Comparison of ENCODE assay signal across 8 mouse cellular contexts in the genomic region with DNA sequence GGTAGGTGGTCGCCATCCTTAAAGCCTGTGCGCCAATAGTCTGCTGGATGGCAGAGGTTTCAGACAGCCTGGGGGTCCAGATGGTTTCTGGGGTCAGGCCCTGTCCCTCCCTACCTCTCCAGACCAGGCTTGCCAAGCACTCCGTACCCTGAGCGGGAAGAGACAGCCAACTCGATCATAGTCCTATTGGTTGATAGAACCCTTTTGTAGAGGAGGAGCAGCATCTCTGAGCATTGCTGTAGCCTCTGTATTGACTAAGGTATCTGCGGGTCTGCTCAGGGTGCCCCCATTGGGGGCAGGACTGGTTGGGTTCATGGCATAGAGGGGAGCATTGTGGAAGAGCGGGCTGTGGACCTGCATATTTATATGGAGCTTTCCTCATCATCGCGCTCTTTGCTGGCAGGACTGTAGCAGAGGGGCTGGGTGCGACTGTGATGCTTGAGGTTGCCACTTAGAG. TPM values are rescaled to one million over a fixed set of nuclear protein-coding genes. Genes with fewer than 3 reads are reported as not detected.
DNase-seq lines count a peak whose midpoint lies in the region; ATAC-seq lines count a peak whose summit lies in the region.

No protein-coding gene starts in this region.

- peak overlapping the region; percentile 65 for H3K9ac ChIP-seq in neural tube, embryonic 11.5 days (ENCODE audit: low read length)
- peak overlapping the region; percentile 60 for H3K9ac ChIP-seq in limb, embryonic 12.5 days (replicated peaks)
- peak overlapping the region; percentile 42 for H3K9ac ChIP-seq in stomach, embryonic 14.5 days (replicated peaks; ENCODE audit: low read depth, low read length)

- peak overlapping the region; percentile 47 for H3K4me3 ChIP-seq in neural tube, embryonic 11.5 days (ENCODE audit: low read depth, low read length)
- H3K4me3 ChIP-seq in limb, embryonic 12.5 days (replicated peaks): peak overlapping the region; percentile 49
- H3K4me3 ChIP-seq in stomach, embryonic 14.5 days (ENCODE audit: low read depth, low read length): peak overlapping the region; percentile 47

- 0 out of 2 replicates have a peak, but pooled peaks cover 6% of the 10 kb centered on the region for H3K4me1 ChIP-seq in neural tube, embryonic 11.5 days (ENCODE audit: control insufficient read depth, insufficient read depth, low read length)
- no peaks in the 10 kb centered on the region; the same call in none of the 2 replicates for H3K4me1 ChIP-seq in limb, embryonic 12.5 days (replicated peaks)
- H3K4me1 ChIP-seq in stomach, embryonic 14.5 days (ENCODE audit: control insufficient read depth, insufficient read depth, low read length): 0 out of 2 replicates have a peak, but pooled peaks cover 6% of the 10 kb centered on the region

- H3K36me3 ChIP-seq in neural tube, embryonic 11.5 days (ENCODE audit: control insufficient read depth, insufficient read depth, low read length): no peaks in the 10 kb centered on the region
- peaks cover 24% of the 10 kb centered on the region; the same call in 1 of the 2 replicates for H3K36me3 ChIP-seq in limb, embryonic 12.5 days
- H3K36me3 ChIP-seq in stomach, embryonic 14.5 days (ENCODE audit: control insufficient read depth, insufficient read depth, low read length): no peaks in the 10 kb centered on the region; the same call in 1 of the 2 replicates

- DNase-seq in cerebellum, postnatal 10 days: peak; percentile 28 to 30
- no peak for DNase-seq in cerebellum, postnatal 4 days (ENCODE audit: low spot score in 2 of 2)
- DNase-seq in neural tube, embryonic 11.5 days (ENCODE audit: low spot score): no peak
- no peak for DNase-seq in neural tube, embryonic 10.5 days (ENCODE audit: extremely low spot score, low spot score)
- no peak for DNase-seq in spleen, postnatal 4 days (ENCODE audit: low spot score in 2 of 2)
- no peak for DNase-seq in kidney, postnatal 36 days

- WGBS in neural tube, embryonic 11.5 days: 24% methylated on average over 10 of the region's 10 CpGs
- WGBS in limb, embryonic 12.5 days: 24% methylated on average over 8 of the region's 10 CpGs
- 20% methylated on average over 10 of the region's 10 CpGs for WGBS in stomach, embryonic 14.5 days

- H3K9me3 ChIP-seq in neural tube, embryonic 11.5 days (ENCODE audit: control insufficient read depth, low read length): no peaks in the 10 kb centered on the region
- H3K9me3 ChIP-seq in limb, embryonic 12.5 days: no peaks in the 10 kb centered on the region
- H3K9me3 ChIP-seq in stomach, embryonic 14.5 days (ENCODE audit: control insufficient read depth, low read depth, low read length): no peaks in the 10 kb centered on the region

- H3K4me2 ChIP-seq in neural tube, embryonic 11.5 days (ENCODE audit: low read depth): peak overlapping the region; percentile 61
- H3K4me2 ChIP-seq in limb, embryonic 12.5 days: peak overlapping the region; percentile 66
- peak overlapping the region; percentile 63 for H3K4me2 ChIP-seq in stomach, embryonic 14.5 days (replicated peaks; ENCODE audit: low read depth, low read length)

- no peak overlapping the region for H3K27ac ChIP-seq in neural tube, embryonic 11.5 days (ENCODE audit: low read depth, low read length)
- H3K27ac ChIP-seq in limb, embryonic 12.5 days: 0 out of 2 replicates have a peak overlapping the region, but pooled peaks have one; percentile 80
- H3K27ac ChIP-seq in stomach, embryonic 14.5 days (ENCODE audit: low read length): no peak overlapping the region

- peak; percentile 33 for ATAC-seq in neural tube, embryonic 11.5 days (ENCODE audit: insufficient read depth, low FRiP score, low TSS enrichment)
- peak; percentile 35; the same call in 1 of the 2 replicates for ATAC-seq in limb, embryonic 12.5 days (ENCODE audit: insufficient number of reproducible peaks, insufficient read depth, low FRiP score, low TSS enrichment, low read depth)
- ATAC-seq in stomach, embryonic 14.5 days (ENCODE audit: insufficient number of reproducible peaks, insufficient read depth, low FRiP score, low read depth): no peak

- no peaks in the 10 kb centered on the region for H3K27me3 ChIP-seq in neural tube, embryonic 11.5 days (ENCODE audit: control insufficient read depth, insufficient read depth, low read length)
- no peaks in the 10 kb centered on the region for H3K27me3 ChIP-seq in limb, embryonic 12.5 days
- H3K27me3 ChIP-seq in stomach, embryonic 14.5 days (ENCODE audit: control insufficient read depth, insufficient read depth, low read length): no peaks in the 10 kb centered on the region

RNA-seq across cellular contexts. Expression of a gene that starts 0.4 kb away (rescaled TPM):
- 21.2 and 22.5 TPM in 2 replicates for polyA plus RNA-seq in neural tube, embryonic 11.5 days (2014; fragmentation: Nextera tagmentation; extraction: Ambion mirVana)
- 27.1 and 27.3 TPM in 2 replicates for polyA plus RNA-seq in limb, embryonic 12.5 days (2016; fragmentation: Nextera tagmentation; extraction: Ambion mirVana)
- 16.7 and 17.4 TPM in 2 replicates for polyA plus RNA-seq in stomach, embryonic 14.5 days (2014; fragmentation: Nextera tagmentation; extraction: Ambion mirVana)

RNA-seq across cellular contexts. Expression of a gene that starts 16.4 kb away (rescaled TPM):
- 57.7 and 58.1 TPM in 2 replicates for polyA plus RNA-seq in neural tube, embryonic 11.5 days (2014; fragmentation: Nextera tagmentation; extraction: Ambion mirVana)
- 68.1 and 73.2 TPM in 2 replicates for polyA plus RNA-seq in limb, embryonic 12.5 days (2016; fragmentation: Nextera tagmentation; extraction: Ambion mirVana)
- polyA plus RNA-seq in stomach, embryonic 14.5 days (2014; fragmentation: Nextera tagmentation; extraction: Ambion mirVana): 54.9 and 56.6 TPM in 2 replicates

RNA-seq across cellular contexts. Expression of a gene that starts 24.2 kb away (rescaled TPM):
- polyA plus RNA-seq in neural tube, embryonic 11.5 days (2014; fragmentation: Nextera tagmentation; extraction: Ambion mirVana): 89.0 and 102 TPM in 2 replicates
- 107 and 122 TPM in 2 replicates for polyA plus RNA-seq in limb, embryonic 12.5 days (2016; fragmentation: Nextera tagmentation; extraction: Ambion mirVana)
- 112 and 116 TPM in 2 replicates for polyA plus RNA-seq in stomach, embryonic 14.5 days (2014; fragmentation: Nextera tagmentation; extraction: Ambion mirVana)

RNA-seq across cellular contexts. Expression of a gene that starts 24.4 kb away (rescaled TPM):
- 469 and 512 TPM in 2 replicates for polyA plus RNA-seq in neural tube, embryonic 11.5 days (2014; fragmentation: Nextera tagmentation; extraction: Ambion mirVana)
- 228 and 276 TPM in 2 replicates for polyA plus RNA-seq in limb, embryonic 12.5 days (2016; fragmentation: Nextera tagmentation; extraction: Ambion mirVana)
- 182 and 193 TPM in 2 replicates for polyA plus RNA-seq in stomach, embryonic 14.5 days (2014; fragmentation: Nextera tagmentation; extraction: Ambion mirVana)

RNA-seq across cellular contexts. Expression of a gene that starts 32.3 kb away (rescaled TPM):
- 116 and 138 TPM in 2 replicates for polyA plus RNA-seq in neural tube, embryonic 11.5 days (2014; fragmentation: Nextera tagmentation; extraction: Ambion mirVana)
- 94.8 and 106 TPM in 2 replicates for polyA plus RNA-seq in limb, embryonic 12.5 days (2016; fragmentation: Nextera tagmentation; extraction: Ambion mirVana)
- polyA plus RNA-seq in stomach, embryonic 14.5 days (2014; fragmentation: Nextera tagmentation; extraction: Ambion mirVana): 89.7 and 111 TPM in 2 replicates

Comparison
In these comparisons a context has a peak if more than half of its experiments do, and no peak if none do; other contexts are left out.
1. DNase-seq: peak in cerebellum, postnatal 10 days (2 of 2); none in cerebellum, postnatal 4 days (0 of 2), neural tube, embryonic 11.5 days (single experiment), neural tube, embryonic 10.5 days (single experiment), spleen, postnatal 4 days (0 of 2) and kidney, postnatal 36 days (0 of 2).
2. Peak in every context shown above with its lines, with median percentiles within 50 percentile points of each other: H3K4me2 ChIP-seq, H3K4me3 ChIP-seq and H3K9ac ChIP-seq.